Mouse (Mus musculus) thymus, adult 2 months (tissue): ENCODE measurements around the gene Cdkn1b. TPM values are rescaled to one million over a fixed set of nuclear protein-coding genes. Genes with fewer than 3 reads are reported as not detected.
A peak's percentile ranks its signal among the peaks of the same experiment; 100 is the strongest.

Experiments used
- DNase-seq: peaks from one replicate; pipeline ENCODE4 v3.0.0; 2021
- H3K27ac ChIP-seq: fragments of 200-500 bp; 2 replicates; pipeline ENCODE4 v1.5.1; 2012; ENCODE audit warnings: low read length, control low read depth; ENCODE audit not compliant: control insufficient read depth, insufficient read depth
- H3K27me3 ChIP-seq: fragments of 200-500 bp; 2 replicates; pipeline ENCODE4 v1.6.1; 2012; ENCODE audit warnings: mild to moderate bottlenecking, low read length, moderate library complexity, mixed read lengths; ENCODE audit not compliant: control insufficient read depth, insufficient read depth
- H3K36me3 ChIP-seq: fragments of 200-500 bp; 2 replicates; pipeline ENCODE4 v1.6.1; 2012; ENCODE audit warnings: mild to moderate bottlenecking, low read length, moderate library complexity; ENCODE audit not compliant: control insufficient read depth, insufficient read depth
- H3K4me1 ChIP-seq: fragments of 200-500 bp; replicated peaks from 2 replicates; pipeline ENCODE4 v1.6.1; 2012; ENCODE audit warnings: low read length; ENCODE audit not compliant: control insufficient read depth, insufficient read depth
- H3K4me3 ChIP-seq: fragments of 200-500 bp; 2 replicates; pipeline ENCODE4 v1.5.1; 2012; ENCODE audit warnings: mild to moderate bottlenecking, low read length, control low read depth, moderate library complexity; ENCODE audit not compliant: control insufficient read depth, insufficient read depth
- CTCF ChIP-seq: fragments of 200-500 bp; IDR thresholded peaks from 2 replicates; pipeline ENCODE4 v1.5.1; 2012; ENCODE audit warnings: mild to moderate bottlenecking, control low read depth, low read length, moderate library complexity, borderline replicate concordance; ENCODE audit not compliant: control insufficient read depth, poor library complexity, insufficient read depth; ENCODE audit errors: extremely low read depth
- POLR2A ChIP-seq: fragments of 200-500 bp; IDR thresholded peaks from 2 replicates; pipeline ENCODE4 v1.6.1; 2012; ENCODE audit warnings: mild to moderate bottlenecking, low read length, control low read depth, moderate library complexity; ENCODE audit not compliant: control insufficient read depth, poor library complexity, insufficient read depth; ENCODE audit errors: extremely low read depth
- WGBS: fragments of 180-500 bp; shearing (Covaris S2); methylation state at CpG from one replicate; pipeline ENCODE4 v1.1.7; 2018; 5-methylcytosine and 5-hydroxymethylcytosine counted together
- polyA plus RNA-seq: library from polyadenylated mRNA; depleted of rRNA; stranded (reverse); fragments of >200 nt; gene quantifications from 2 replicates; pipeline ENCODE4 v1.2.3, GENCODE M21; 2012

Cdkn1b gene
- polyA plus RNA-seq, 1 experiment = 65.2 TPM

DNA sequence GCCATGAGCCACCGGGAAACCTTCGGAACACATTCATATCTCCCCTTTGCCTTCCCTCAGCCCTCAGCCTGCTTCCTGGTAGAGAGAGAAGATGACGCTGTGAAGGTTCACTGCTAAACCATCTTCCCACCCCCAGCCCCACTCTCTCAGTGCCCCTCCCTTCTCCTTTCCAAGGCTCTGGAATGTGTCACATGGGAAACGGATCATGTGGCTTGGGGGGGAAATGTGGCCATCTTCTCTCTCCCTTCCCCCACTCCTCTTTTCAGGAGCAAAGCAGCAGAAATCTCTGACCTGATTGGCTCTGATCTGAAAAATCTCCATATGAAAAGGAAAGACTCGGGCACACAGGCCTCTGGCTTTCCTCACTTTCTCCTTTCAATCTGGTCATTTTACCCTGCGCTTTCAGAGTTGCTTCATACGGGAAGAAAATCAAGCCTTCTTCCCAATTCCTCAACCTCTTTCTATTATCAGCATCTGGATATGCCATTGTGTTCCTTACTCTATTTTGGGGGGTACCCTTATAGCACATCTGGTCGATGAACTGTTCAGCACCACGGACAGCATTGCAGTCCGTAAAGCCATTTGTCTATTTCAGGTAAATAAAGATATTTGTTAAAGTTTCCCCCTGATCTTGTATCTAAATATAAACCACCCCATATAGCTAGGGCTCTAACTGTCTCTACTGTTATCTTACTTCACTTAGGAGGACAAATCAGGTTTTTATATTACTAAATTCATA is 32.3 kb upstream of the Cdkn1b start:
- no peaks in the 10 kb centered on the region for H3K36me3 ChIP-seq
- no peak overlapping the region for H3K4me3 ChIP-seq
- no peak for DNase-seq
- WGBS = 73% methylated on average over 10 of the region's 10 CpGs
- H3K4me1 ChIP-seq = peaks cover 27% of the 10 kb centered on the region
- TF ChIP-seq CTCF (no peak), POLR2A (no peak)
- no peaks in the 10 kb centered on the region for H3K27me3 ChIP-seq
- no peak overlapping the region for H3K27ac ChIP-seq

DNA sequence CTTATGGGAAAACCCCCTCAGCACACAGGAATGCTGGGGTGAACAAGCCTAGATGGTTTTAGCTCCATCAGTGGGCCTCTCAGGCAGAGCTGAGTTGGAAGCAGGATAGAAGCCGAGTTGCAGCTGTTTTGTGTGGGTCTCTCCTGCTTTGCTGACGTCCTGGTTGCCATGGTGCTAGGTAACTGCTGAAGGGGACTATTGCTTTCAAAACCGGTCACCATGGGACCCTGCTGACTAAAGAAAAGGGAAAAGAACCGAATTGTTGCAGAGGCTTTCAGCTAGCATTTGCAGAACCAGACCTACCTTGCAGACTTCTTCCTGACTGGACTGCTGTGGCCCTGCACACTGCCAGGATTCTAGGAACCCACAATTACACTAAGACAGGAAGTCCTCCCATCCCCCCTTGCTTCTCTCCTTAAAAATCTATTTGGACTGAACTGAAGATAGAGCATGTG is 31.6 kb upstream of the Cdkn1b start:
- Histone ChIP-seq H3K27me3 (no peaks in the 10 kb centered on the region), H3K36me3 (no peaks in the 10 kb centered on the region), H3K27ac (peak overlapping the region; percentile 28; the same call in 1 of the 2 replicates), H3K4me3 (no peak overlapping the region), H3K4me1 (peaks cover 24% of the 10 kb centered on the region)
- TF ChIP-seq CTCF (no peak), POLR2A (no peak)
- no peak for DNase-seq
- WGBS = 46% methylated on average over 4 of the region's 4 CpGs

DNA sequence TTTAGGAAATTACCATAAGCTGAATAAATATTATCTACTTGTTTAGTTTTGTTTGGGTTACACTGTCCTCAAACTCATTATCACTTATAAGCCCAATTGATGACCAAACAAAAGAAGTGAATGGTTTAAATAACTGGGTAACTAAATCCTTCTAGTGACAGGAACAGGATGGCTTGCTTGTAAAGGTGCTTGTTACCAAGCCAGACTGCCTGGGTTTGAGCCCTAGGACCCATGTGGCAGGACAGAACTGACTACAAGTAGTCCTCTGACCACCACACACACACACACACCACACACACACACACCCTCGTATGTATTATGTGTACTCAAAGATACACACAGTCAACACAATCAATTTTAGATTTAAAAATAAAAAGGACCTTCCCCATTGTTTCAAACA is 30.4 kb upstream of the Cdkn1b start:
- Histone ChIP-seq H3K36me3 (no peaks in the 10 kb centered on the region), H3K4me1 (peaks cover 12% of the 10 kb centered on the region), H3K27ac (no peak overlapping the region), H3K4me3 (no peak overlapping the region), H3K27me3 (no peaks in the 10 kb centered on the region)
- no peak for DNase-seq
- WGBS = 100% methylated on average over 1 of the region's 1 CpGs
- TF ChIP-seq CTCF = no peak
- TF ChIP-seq POLR2A = no peak

DNA sequence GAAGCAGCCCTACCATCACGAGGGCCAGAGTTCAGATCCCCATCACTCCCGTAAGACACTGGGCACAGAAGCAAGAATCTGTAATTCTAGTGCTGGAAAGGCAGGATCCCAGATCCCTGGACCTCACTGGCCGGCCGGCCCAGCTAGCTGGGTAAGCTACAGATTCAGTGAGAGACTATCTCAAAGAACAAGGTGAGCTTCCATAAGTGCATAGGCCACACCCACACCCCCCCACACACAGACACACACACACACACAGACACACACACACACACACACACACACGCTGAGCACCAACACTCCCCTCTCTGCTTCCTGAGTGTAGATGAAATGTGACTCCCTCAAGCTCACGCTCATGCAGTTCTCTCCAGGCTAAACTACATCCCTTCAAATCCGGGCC is 29.8 kb upstream of the Cdkn1b start:
- no peaks in the 10 kb centered on the region for H3K27me3 ChIP-seq
- H3K36me3 ChIP-seq = no peaks in the 10 kb centered on the region
- WGBS = 94% methylated on average over 7 of the region's 7 CpGs
- TF ChIP-seq POLR2A (no peak), CTCF (no peak)
- H3K4me3 ChIP-seq = no peak overlapping the region
- no peak overlapping the region for H3K27ac ChIP-seq
- H3K4me1 ChIP-seq = peaks cover 7% of the 10 kb centered on the region
- DNase-seq = no peak

DNA sequence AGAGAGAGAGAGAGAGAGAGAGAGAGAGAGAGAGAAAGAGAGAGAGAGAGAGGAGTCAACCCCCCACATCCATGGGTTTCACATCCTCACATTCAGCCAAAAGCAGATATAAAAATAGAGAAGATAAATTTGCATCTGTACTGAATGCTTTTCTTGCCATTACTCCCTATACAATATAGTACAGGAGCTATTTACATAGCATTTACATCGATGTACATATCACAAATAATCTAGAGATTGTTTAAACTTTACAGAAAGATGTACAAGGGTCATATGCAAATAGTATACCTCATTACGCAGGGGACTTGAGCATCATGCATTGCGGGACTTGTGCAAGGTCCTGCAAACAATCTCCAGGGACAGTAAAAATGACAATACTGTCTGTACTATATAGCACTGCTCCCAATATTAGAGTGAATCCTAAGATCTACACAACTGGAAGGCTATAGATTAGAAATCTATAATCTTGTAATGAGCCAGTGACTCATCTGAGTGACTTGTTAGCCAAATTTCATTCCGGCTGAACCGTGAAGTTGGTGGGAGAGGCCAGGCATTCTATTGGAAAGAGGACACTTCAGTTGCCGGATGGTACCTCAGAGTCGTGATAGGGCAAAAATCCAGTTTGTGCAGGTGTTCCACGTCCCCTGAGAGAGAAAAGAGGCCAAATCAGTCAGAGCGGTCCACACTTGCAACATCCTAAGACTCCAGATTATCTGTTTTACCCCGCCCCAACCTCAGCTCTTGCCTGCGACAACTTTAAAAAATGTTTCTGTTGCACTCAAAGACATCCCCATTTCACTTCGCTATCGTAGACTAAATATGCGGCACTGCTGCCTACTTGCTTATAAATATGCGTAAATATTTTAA is 23.4 kb upstream of the Cdkn1b start:
- TF ChIP-seq CTCF (no peak), POLR2A (no peak)
- no peak for DNase-seq
- no peaks in the 10 kb centered on the region for H3K27me3 ChIP-seq
- peak overlapping the region; percentile 2 for H3K4me3 ChIP-seq
- H3K4me1 ChIP-seq = peaks cover 7% of the 10 kb centered on the region
- WGBS = 40% methylated on average over 15 of the region's 15 CpGs
- H3K27ac ChIP-seq = no peak overlapping the region
- H3K36me3 ChIP-seq = no peaks in the 10 kb centered on the region

DNA sequence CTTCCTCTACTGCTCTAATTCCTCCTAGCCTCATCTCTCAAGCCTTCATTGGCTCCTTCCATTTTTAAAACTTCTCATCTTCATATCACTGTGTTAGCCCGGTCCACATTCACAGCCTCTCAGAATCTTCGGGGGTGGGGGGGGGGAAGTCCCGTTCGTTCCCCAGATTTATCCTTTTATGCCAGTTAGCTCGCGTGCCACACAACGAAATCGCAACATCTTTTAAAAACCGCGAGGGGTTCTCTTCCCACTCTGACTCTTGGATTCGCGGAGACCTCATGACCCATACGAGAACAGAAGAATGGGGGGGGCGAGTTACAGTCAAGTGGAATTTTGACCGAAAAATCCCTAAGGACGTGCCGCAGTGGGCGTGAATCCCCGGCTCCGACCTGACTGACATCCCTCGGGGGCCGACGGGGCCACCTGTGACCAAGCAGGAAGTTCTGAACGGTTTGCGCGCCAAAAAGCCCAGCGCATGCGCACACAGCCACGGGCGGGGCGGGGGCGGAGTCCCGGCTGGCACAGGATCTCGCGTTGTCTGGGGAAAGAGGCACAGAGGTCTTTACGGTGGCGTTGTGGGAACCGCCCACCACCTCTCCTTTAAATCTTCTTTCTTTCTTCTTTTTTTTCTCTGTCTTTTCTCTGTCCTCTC is 22.6 kb upstream of the Cdkn1b start:
- Histone ChIP-seq H3K36me3 (no peaks in the 10 kb centered on the region), H3K4me1 (peaks cover 7% of the 10 kb centered on the region), H3K27me3 (no peaks in the 10 kb centered on the region), H3K27ac (peak overlapping the region; percentile 97), H3K4me3 (peak overlapping the region; percentile 89)
- peak; percentile 99 for DNase-seq
- TF ChIP-seq POLR2A (peak; percentile 99), CTCF (no peak)
- under 1% methylated on average over 38 of the region's 38 CpGs for WGBS
